Mouse (Mus musculus): ENCODE measurements around the gene Mrpl43. TPM values are rescaled to one million over a fixed set of nuclear protein-coding genes. Genes with fewer than 3 reads are reported as not detected.

The Mrpl43 gene
- polyA plus RNA-seq, 1 experiment from 2014 or later, result 79.9 TPM

DNA sequence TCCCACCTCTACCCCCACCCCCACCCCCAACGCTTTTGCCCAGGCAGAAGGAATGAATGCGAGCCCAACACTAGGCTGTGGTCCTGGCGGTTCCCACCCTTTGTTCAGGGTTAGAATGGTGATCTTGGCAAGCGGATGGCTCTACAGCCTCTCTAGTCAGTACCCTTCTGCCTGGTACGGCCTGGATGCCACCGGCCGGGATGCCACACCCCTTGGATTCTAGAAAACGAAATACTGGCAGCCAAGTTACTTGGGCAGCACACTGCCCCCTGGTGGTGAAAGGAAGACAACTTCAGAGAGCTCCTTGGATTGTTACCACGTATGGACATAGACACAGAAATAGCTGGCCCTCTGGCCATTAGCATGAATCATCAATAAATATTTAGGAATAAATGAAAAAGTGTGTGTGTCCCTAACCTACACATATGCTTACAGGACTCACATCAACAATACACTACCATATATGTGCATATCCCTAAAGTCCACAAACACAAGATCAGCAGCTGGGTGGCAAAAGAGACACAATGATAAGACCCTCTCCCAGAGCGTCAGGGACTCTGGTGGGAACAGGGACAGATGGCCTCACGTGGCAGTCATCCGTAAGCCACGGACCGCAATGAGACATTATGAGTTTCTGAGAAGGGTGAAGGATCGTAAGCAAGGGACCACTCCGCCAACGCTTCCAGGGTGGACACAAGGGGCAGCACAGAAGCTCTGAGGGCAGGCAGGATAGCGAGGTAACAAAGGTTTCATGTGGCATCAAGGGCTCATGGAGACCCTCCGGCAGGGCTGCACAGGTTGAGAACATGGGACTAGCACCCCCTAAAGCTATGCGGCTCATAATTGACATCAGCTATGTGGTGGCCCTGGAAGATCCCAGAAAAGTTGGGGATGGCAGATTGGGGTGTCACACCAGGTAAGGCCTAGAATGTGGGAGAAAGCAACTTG is 24.8 kb upstream of the Mrpl43 start:
- no peaks in the 10 kb centered on the region for H3K27me3 ChIP-seq (ENCODE audit: insufficient read depth, low read length)
- no peak overlapping the region for H3K27ac ChIP-seq
- no peaks in the 10 kb centered on the region for H3K9me3 ChIP-seq (replicated peaks; ENCODE audit: low read length)
- H3K36me3 ChIP-seq (ENCODE audit: insufficient read depth, low read length), result peaks cover 26% of the 10 kb centered on the region
- ATAC-seq (replicated peaks; ENCODE audit: low FRiP score, low read depth), result peak; percentile 30; the same call in 1 of the 2 replicates
- peak; percentile 96 for DNase-seq (ENCODE audit: low spot score)
- peaks cover 4% of the 10 kb centered on the region; the same call in 1 of the 2 replicates for H3K4me1 ChIP-seq (replicated peaks; ENCODE audit: insufficient read depth, low read length)
- H3K4me3 ChIP-seq (replicated peaks; ENCODE audit: low read depth, low read length), result no peak overlapping the region
- no peak overlapping the region for H3K9ac ChIP-seq (ENCODE audit: low read depth, low read length)
- 39% methylated on average over 20 of the region's 20 CpGs for WGBS
- peak; percentile 90 for TF ChIP-seq CTCF (IDR thresholded peaks at IDR 0.05; ENCODE audit: low read depth)
- peak overlapping the region; percentile 45 for H3K4me2 ChIP-seq (ENCODE audit: low read length)

DNA sequence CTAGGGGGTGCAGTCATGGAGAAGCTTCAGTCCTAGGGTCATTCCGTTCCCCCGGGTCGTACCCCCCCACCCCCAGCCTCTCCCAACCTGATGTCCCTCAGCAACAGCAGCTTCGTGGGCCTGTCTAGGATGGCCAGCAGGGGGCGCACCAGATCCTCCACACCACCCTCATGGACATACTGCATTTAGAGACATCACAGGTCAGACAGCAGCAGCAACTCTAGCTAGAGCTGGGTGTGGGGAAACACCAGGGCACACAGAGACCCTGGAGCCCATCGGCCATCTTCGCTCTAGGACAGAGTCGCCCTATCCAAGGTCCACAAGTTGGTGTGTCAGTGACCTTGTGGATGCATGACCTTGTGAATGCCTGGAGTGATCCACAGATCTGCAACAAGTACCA is 23.9 kb upstream of the Mrpl43 start:
- Histone ChIP-seq H3K9me3 (replicated peaks; ENCODE audit: low read length) (no peaks in the 10 kb centered on the region), H3K9ac (ENCODE audit: low read depth, low read length) (no peak overlapping the region), H3K4me1 (replicated peaks; ENCODE audit: insufficient read depth, low read length) (peaks cover 4% of the 10 kb centered on the region; the same call in 1 of the 2 replicates), H3K27ac (no peak overlapping the region), H3K27me3 (ENCODE audit: insufficient read depth, low read length) (no peaks in the 10 kb centered on the region), H3K4me2 (ENCODE audit: low read length) (0 out of 2 replicates have a peak overlapping the region, but pooled peaks have one; percentile 45), H3K36me3 (ENCODE audit: insufficient read depth, low read length) (peaks cover 34% of the 10 kb centered on the region), H3K4me3 (replicated peaks; ENCODE audit: low read depth, low read length) (no peak overlapping the region)
- 36% methylated on average over 8 of the region's 8 CpGs for WGBS
- peak; percentile 86 for TF ChIP-seq CTCF (IDR thresholded peaks at IDR 0.05; ENCODE audit: low read depth)
- ATAC-seq (replicated peaks; ENCODE audit: low FRiP score, low read depth), result peak; percentile 18
- peak; percentile 71 for DNase-seq (ENCODE audit: low spot score)

DNA sequence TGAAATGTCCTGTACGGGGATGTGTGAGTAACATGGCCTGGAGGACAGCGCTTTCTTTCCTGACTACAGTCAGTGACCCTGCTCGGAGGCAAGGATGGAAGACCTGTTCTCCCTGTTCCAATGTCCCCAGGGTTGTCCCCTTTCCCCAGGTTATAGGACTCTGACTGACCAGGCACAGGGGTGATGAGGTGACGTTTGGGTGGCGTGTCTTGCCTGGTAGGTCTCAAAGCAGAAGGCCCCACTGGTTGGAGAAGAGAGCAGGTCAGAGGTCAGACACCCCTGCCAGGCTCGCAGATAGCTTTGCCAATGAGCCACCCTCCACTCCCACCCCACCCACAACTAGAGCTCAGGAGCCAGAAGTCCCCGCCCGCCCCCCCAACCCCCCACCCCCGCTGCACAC is 23.3 kb upstream of the Mrpl43 start:
- Histone ChIP-seq H3K4me1 (replicated peaks; ENCODE audit: insufficient read depth, low read length) (peaks cover 4% of the 10 kb centered on the region; the same call in 1 of the 2 replicates), H3K27me3 (ENCODE audit: insufficient read depth, low read length) (no peaks in the 10 kb centered on the region), H3K4me3 (replicated peaks; ENCODE audit: low read depth, low read length) (no peak overlapping the region), H3K27ac (no peak overlapping the region), H3K9me3 (replicated peaks; ENCODE audit: low read length) (no peaks in the 10 kb centered on the region), H3K36me3 (ENCODE audit: insufficient read depth, low read length) (peaks cover 34% of the 10 kb centered on the region), H3K4me2 (ENCODE audit: low read length) (no peak overlapping the region), H3K9ac (ENCODE audit: low read depth, low read length) (no peak overlapping the region)
- DNase-seq (ENCODE audit: low spot score), result no peak
- WGBS, result 62% methylated on average over 8 of the region's 9 CpGs
- ATAC-seq (replicated peaks; ENCODE audit: low FRiP score, low read depth), result no peak
- no peak for TF ChIP-seq CTCF (IDR thresholded peaks at IDR 0.05; ENCODE audit: low read depth)

DNA sequence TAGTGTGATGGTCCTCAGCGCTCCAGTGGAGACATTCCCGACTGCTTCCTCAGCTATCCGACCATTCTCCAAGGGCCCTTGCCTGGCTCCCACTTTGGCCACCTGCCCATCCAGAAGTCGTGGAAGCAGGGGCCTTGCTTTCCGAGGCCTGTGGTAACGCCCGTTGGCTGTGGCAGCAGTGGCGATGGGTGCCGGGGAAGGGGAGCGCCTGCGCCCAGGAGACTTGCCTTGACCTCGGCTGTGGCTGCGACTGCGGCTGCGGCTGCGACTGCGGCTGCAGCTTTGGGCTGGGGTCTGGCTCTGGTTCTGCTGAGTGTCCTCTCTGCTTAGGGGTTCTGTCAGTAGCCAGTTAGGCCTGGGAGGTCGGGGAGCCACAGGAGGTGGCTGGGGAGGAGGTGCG is 22.5 kb upstream of the Mrpl43 start:
- TF ChIP-seq CTCF (IDR thresholded peaks at IDR 0.05; ENCODE audit: low read depth), result no peak
- Histone ChIP-seq H3K4me3 (replicated peaks; ENCODE audit: low read depth, low read length) (no peak overlapping the region), H3K36me3 (ENCODE audit: insufficient read depth, low read length) (peaks cover 34% of the 10 kb centered on the region), H3K27ac (no peak overlapping the region), H3K27me3 (ENCODE audit: insufficient read depth, low read length) (no peaks in the 10 kb centered on the region), H3K9ac (ENCODE audit: low read depth, low read length) (no peak overlapping the region), H3K4me2 (ENCODE audit: low read length) (no peak overlapping the region), H3K4me1 (replicated peaks; ENCODE audit: insufficient read depth, low read length) (peaks cover 4% of the 10 kb centered on the region; the same call in 1 of the 2 replicates), H3K9me3 (replicated peaks; ENCODE audit: low read length) (no peaks in the 10 kb centered on the region)
- 64% methylated on average over 19 of the region's 19 CpGs for WGBS
- ATAC-seq (replicated peaks; ENCODE audit: low FRiP score, low read depth), result no peak
- no peak for DNase-seq (ENCODE audit: low spot score)

DNA sequence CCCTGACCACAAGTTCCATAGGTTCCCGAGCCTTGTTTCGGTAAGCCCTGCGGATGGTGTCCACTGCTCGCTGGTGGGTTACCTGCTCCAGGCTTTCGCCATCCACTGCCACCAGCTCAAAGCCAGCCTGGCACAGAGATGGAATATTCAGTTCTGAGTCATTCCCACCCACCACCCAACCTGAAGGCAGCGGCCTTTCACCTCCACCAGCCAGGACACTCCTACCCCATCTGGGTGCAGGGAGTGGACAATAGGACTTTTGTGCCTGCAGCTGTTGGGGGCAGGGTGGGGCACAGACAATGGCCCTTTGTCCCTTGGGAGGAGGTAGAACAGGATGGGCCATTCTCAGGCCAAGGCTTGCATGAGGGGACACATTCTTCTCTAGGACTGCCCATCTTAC is 21.6 kb upstream of the Mrpl43 start:
- Histone ChIP-seq H3K9me3 (replicated peaks; ENCODE audit: low read length) (no peaks in the 10 kb centered on the region), H3K36me3 (ENCODE audit: insufficient read depth, low read length) (peaks cover 34% of the 10 kb centered on the region), H3K27me3 (ENCODE audit: insufficient read depth, low read length) (no peaks in the 10 kb centered on the region), H3K4me1 (replicated peaks; ENCODE audit: insufficient read depth, low read length) (peaks cover 4% of the 10 kb centered on the region; the same call in 1 of the 2 replicates), H3K27ac (no peak overlapping the region), H3K4me3 (replicated peaks; ENCODE audit: low read depth, low read length) (no peak overlapping the region), H3K4me2 (ENCODE audit: low read length) (no peak overlapping the region), H3K9ac (ENCODE audit: low read depth, low read length) (no peak overlapping the region)
- ATAC-seq (replicated peaks; ENCODE audit: low FRiP score, low read depth), result no peak
- WGBS, result 85% methylated on average over 6 of the region's 6 CpGs
- DNase-seq (ENCODE audit: low spot score), result no peak
- TF ChIP-seq CTCF (IDR thresholded peaks at IDR 0.05; ENCODE audit: low read depth), result no peak

DNA sequence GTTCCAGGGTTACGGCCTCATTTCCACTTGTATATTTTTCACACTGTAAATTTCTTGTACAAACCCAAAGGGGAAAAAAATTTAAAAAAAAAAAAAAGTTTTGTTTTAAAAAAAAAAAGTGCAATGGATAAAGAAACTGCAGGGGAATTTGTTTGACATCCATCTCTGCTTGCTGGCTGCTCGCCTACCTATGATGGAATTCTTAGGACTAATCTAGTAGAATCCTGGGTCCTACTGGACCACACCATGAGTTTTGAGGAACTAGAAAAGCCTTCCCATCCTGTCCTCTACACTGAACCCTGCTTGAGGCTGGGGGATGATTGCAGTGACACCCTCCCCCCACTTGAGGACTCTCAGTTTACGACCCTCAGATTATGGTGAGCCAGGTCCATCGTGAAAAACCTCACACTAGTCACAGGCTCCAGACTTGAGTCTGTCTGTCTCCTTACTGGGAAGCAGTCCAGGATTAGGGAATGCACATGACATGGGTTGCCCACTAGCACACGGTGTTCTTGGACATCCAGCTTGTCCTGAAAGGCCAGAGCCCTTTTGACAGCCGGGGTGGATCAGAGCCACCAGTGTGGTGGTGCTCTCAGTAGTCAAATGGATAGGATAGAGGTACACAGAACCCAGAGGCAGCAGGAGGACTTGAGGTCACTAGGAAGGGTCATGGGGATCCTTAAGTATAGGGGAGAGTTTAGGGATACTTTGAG is 20.9 kb upstream of the Mrpl43 start:
- H3K4me3 ChIP-seq (replicated peaks; ENCODE audit: low read depth, low read length), result no peak overlapping the region
- ATAC-seq (replicated peaks; ENCODE audit: low FRiP score, low read depth) (no peak), DNase-seq (ENCODE audit: low spot score) (no peak)
- WGBS, result 66% methylated on average over 6 of the region's 6 CpGs
- H3K4me2 ChIP-seq (ENCODE audit: low read length), result no peak overlapping the region
- peaks cover 4% of the 10 kb centered on the region; the same call in 1 of the 2 replicates for H3K4me1 ChIP-seq (replicated peaks; ENCODE audit: insufficient read depth, low read length)
- H3K36me3 ChIP-seq (ENCODE audit: insufficient read depth, low read length), result peaks cover 39% of the 10 kb centered on the region
- no peak for TF ChIP-seq CTCF (IDR thresholded peaks at IDR 0.05; ENCODE audit: low read depth)
- no peaks in the 10 kb centered on the region for H3K27me3 ChIP-seq (ENCODE audit: insufficient read depth, low read length)
- no peak overlapping the region for H3K27ac ChIP-seq
- no peak overlapping the region for H3K9ac ChIP-seq (ENCODE audit: low read depth, low read length)
- H3K9me3 ChIP-seq (replicated peaks; ENCODE audit: low read length), result no peaks in the 10 kb centered on the region
